Mouse (Mus musculus): ENCODE data around the gene Xlr3c.
"Not testable (repeated sequence)": the region's sequence is repeated elsewhere in the genome, so short reads cannot be mapped to it uniquely, and the experiment has no call there.

DNA sequence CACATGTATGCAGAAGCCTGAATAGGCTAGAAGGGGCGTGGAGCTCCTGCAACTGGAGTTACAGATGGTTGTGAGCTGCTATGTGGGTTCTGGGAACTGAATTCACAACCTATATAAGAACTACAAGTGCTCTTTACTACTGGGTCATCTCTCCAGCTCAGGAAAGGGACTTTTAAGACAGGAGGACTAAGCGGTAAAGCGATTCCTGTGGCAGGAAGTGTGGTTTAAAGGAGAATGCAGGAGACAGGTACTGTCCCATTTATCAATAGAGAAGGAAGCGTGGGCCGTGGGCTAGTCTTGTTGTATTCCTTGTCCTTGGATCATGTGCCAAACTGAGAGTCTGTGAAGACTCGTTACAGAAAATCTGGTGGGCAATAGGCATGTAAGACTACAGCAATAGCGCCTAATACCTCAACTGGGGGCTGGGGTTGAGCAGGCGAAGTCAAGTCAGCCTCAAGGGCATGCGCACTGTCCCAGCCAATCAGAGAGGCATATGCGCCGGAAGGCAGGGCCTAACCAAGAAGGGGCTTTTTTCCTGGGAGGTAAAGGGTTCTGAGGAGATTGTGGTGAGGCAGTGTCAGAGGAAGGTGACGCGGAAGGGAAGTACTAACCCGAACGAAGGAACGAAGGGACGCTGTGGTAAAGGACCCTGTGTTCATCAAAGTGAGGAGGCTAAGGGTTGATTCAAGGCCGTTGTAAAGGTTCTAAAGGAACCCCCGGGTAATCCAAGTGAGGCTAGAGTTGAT is 51.2 kb downstream of the Xlr3c start, which contains the start of gene Xlr4b:
- TF ChIP-seq CTCF (conservative IDR thresholded peaks at IDR 0.05; ENCODE audit: low read length); NANOG (IDR thresholded peaks at IDR 0.05; ENCODE audit: borderline replicate concordance, low read length): not testable (repeated sequence)

All from E14TG2a.4 (cell line).